Mouse (Mus musculus) lung, postnatal 0 days (tissue): Measurements from ENCODE around the gene Kif22.

ENCODE experiments used
- CTCF ChIP-seq: IDR thresholded peaks from 2 replicates; pipeline ENCODE4 v1.5.1; 2016; ENCODE audit warnings: antibody characterized with exemption, mild to moderate bottlenecking
- EP300 ChIP-seq: IDR thresholded peaks from 2 replicates; pipeline ENCODE4 v1.6.1; 2016; ENCODE audit warnings: antibody characterized with exemption, mild to moderate bottlenecking, control low read depth

GRCm38 (mm10) chr7:127083689-127084088 lies 41.4 kb upstream of the Kif22 start:
- TF ChIP-seq CTCF (no peak), EP300 (no peak)
